Mouse (Mus musculus): ENCODE data around the gene Insl3. TPM values are rescaled to one million over a fixed set of nuclear protein-coding genes. Genes with fewer than 3 reads are reported as not detected.
A peak's percentile ranks its signal among the peaks of the same experiment; 100 is the strongest.

The Insl3 gene
- polyA plus RNA-seq, 1 experiment from 2014 or later = not detected

DNA sequence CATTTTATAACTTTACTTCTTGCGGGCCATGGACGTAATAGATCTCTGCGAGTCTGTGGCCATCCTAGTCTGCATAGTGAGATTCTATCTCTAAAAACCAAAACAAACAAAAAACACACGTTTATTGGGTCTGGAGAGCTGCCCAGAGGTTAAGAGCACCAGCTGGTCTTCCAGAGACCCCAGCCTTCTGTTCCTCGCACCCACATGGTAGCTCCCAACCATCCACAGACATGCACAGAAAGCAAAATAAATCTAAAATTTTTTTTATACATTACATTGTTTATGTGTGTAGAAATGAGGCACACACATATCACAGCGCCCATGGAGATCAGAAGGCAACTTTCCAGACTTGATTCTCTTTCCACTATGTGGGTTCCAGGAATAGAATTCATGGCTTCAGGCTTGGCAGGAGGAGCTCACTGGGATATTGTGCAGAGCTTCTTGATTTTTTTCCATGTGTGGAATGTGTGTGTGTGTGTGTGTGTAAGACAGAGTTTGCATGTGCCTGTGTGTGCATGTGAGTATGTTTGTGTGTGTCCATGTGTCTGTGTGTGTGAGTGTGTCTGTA, 16.8 kb upstream of the Insl3 start:
- no peak overlapping the region; the same call in 1 of the 2 replicates for H3K4me3 ChIP-seq (ENCODE audit: low read depth, low read length)
- H3K9me3 ChIP-seq (replicated peaks; ENCODE audit: control insufficient read depth, low read length) = no peaks in the 10 kb centered on the region
- 63% methylated on average over 6 of the region's 6 CpGs for WGBS
- DNase-seq (ENCODE audit: low spot score) (no peak), ATAC-seq (replicated peaks; ENCODE audit: insufficient number of reproducible peaks, low FRiP score, low TSS enrichment, low read depth) (no peak)
- H3K27ac ChIP-seq (replicated peaks; ENCODE audit: low read depth, low read length) = no peak overlapping the region
- H3K4me1 ChIP-seq (ENCODE audit: control insufficient read depth, insufficient read depth, low read length) = 0 out of 2 replicates have a peak, but pooled peaks cover 3% of the 10 kb centered on the region
- peaks cover 26% of the 10 kb centered on the region for H3K27me3 ChIP-seq (ENCODE audit: control insufficient read depth, insufficient read depth, low read length)
- no peaks in the 10 kb centered on the region for H3K36me3 ChIP-seq (replicated peaks; ENCODE audit: control insufficient read depth, insufficient read depth, low read depth, low read length)
- H3K9ac ChIP-seq (replicated peaks; ENCODE audit: low read length) = no peak overlapping the region
- H3K4me2 ChIP-seq (ENCODE audit: low read depth, low read length) = no peak overlapping the region; the same call in 1 of the 2 replicates

DNA sequence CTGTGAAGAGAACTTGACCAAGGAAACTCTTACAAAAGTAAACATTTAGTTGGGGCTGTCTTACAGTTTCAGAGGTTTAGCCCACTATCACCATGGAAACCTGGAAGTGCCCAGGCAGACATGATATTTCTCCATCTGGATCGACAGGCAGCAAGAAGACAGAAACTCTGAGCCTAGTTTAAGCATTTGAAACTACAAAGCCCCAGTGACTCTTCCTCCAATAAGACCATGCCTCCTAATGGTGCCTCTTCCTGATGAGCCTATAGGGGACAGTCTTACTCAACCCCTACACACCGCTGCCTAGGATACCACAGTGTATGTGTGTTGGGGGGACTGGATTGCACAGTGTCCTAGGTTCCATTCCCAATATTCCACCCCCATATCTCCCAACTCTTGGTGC, 14.9 kb upstream of the Insl3 start:
- 82% methylated on average over 2 of the region's 2 CpGs for WGBS
- Histone ChIP-seq H3K4me1 (ENCODE audit: control insufficient read depth, insufficient read depth, low read length) (0 out of 2 replicates have a peak, but pooled peaks cover 3% of the 10 kb centered on the region), H3K27me3 (ENCODE audit: control insufficient read depth, insufficient read depth, low read length) (peaks cover 36% of the 10 kb centered on the region), H3K9ac (replicated peaks; ENCODE audit: low read length) (no peak overlapping the region), H3K9me3 (replicated peaks; ENCODE audit: control insufficient read depth, low read length) (no peaks in the 10 kb centered on the region), H3K4me3 (ENCODE audit: low read depth, low read length) (no peak overlapping the region), H3K36me3 (replicated peaks; ENCODE audit: control insufficient read depth, insufficient read depth, low read depth, low read length) (no peaks in the 10 kb centered on the region), H3K27ac (replicated peaks; ENCODE audit: low read depth, low read length) (no peak overlapping the region), H3K4me2 (ENCODE audit: low read depth, low read length) (no peak overlapping the region)
- no peak for DNase-seq (ENCODE audit: low spot score)
- no peak for ATAC-seq (replicated peaks; ENCODE audit: insufficient number of reproducible peaks, low FRiP score, low TSS enrichment, low read depth)

DNA sequence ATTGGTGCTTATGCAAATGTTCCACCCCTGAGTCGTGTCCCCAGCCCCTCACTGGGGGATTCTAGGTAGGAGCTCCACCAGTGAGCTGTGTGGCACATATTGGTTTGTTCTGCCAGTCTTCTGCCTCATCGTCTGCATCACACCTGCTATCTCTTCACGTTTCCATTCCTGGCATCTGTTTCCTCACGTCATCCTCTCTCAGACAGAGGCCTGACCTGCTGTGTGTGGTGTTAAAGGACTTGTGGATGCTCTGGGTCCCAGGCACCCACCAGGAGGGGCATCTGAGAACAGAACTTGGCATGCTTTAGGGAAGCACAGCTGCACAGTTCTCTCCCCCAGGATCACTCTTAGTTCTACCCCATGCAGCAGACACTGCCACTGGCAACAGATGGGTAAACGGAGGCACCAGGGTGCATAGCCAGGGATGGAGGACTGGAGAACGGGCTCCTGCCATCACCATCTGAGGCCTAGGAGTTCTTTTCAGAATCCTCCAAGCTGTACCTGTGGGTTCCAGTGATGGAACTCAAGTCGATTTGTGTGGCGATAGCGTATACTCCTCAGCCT, 13.5 kb upstream of the Insl3 start:
- ATAC-seq (replicated peaks; ENCODE audit: insufficient number of reproducible peaks, low FRiP score, low TSS enrichment, low read depth) (no peak), DNase-seq (ENCODE audit: low spot score) (no peak)
- H3K27ac ChIP-seq (replicated peaks; ENCODE audit: low read depth, low read length) = no peak overlapping the region
- H3K9me3 ChIP-seq (replicated peaks; ENCODE audit: control insufficient read depth, low read length) = no peaks in the 10 kb centered on the region
- H3K4me2 ChIP-seq (ENCODE audit: low read depth, low read length) = no peak overlapping the region; the same call in 1 of the 2 replicates
- no peak overlapping the region for H3K4me3 ChIP-seq (ENCODE audit: low read depth, low read length)
- H3K9ac ChIP-seq (replicated peaks; ENCODE audit: low read length) = no peak overlapping the region; the same call in 1 of the 2 replicates
- WGBS = 27% methylated on average over 9 of the region's 9 CpGs
- no peaks in the 10 kb centered on the region for H3K36me3 ChIP-seq (replicated peaks; ENCODE audit: control insufficient read depth, insufficient read depth, low read depth, low read length)
- H3K4me1 ChIP-seq (ENCODE audit: control insufficient read depth, insufficient read depth, low read length) = peaks cover 5% of the 10 kb centered on the region
- peaks cover 43% of the 10 kb centered on the region for H3K27me3 ChIP-seq (ENCODE audit: control insufficient read depth, insufficient read depth, low read length)

DNA sequence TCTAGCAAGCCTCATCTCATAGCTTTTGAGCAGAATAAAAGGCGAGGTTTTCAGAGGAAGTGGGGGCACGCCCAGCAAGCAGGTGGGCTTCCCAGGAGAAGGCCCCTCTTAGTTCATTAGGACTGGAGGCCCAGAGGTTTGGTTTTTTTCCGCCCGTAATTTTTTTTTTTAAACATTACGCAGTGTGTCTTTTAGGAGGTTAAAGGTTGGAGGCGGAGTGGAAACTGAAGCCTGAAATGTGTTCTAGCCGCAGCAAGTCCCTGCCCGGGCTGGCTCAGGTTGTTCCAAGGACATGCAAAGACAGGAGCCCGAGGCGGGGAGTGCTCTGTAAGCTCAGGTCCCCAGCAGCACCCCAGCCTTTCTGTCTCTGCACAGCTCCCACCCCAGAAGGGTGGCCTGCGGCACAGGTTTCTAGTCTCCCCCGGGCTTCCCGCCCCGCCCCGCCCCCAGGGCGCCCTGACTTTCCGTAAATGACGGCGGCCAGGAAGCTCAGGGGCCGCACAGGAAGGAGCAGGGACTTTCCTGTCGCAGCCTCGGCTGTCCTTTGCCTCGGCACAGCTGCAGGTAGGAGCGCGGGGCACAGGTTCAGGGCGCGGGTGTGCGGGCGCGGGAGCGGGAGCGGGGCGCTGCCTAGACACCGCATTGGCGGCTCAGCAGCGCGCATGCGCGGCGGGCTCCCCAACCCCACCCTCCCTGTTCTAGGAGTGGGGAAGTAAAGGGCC, 12.8 kb upstream of the Insl3 start, which contains the start of gene Jak3:
TSS of gene Jak3 (plus strand) at position 277 of the 722 bp plus-strand sequence.
- 2% methylated on average over 39 of the region's 40 CpGs for WGBS
- peak within 1 kb of the TSS; percentile 87 for H3K4me2 ChIP-seq (ENCODE audit: low read depth, low read length)
- H3K4me3 ChIP-seq (ENCODE audit: low read depth, low read length) = peak within 1 kb of the TSS; percentile 57
- no peaks in the 10 kb centered on the region for H3K36me3 ChIP-seq (replicated peaks; ENCODE audit: control insufficient read depth, insufficient read depth, low read depth, low read length)
- H3K9me3 ChIP-seq (replicated peaks; ENCODE audit: control insufficient read depth, low read length) = no peaks in the 10 kb centered on the region
- H3K4me1 ChIP-seq (ENCODE audit: control insufficient read depth, insufficient read depth, low read length) = peaks cover 5% of the 10 kb centered on the region
- H3K9ac ChIP-seq (replicated peaks; ENCODE audit: low read length) = peak within 1 kb of the TSS; percentile 61
- H3K27ac ChIP-seq (replicated peaks; ENCODE audit: low read depth, low read length) = no peak within 1 kb of the TSS
- no peak for ATAC-seq (replicated peaks; ENCODE audit: insufficient number of reproducible peaks, low FRiP score, low TSS enrichment, low read depth)
- peak; percentile 62 for DNase-seq (ENCODE audit: low spot score)
- H3K27me3 ChIP-seq (ENCODE audit: control insufficient read depth, insufficient read depth, low read length) = peaks cover 45% of the 10 kb centered on the region

DNA sequence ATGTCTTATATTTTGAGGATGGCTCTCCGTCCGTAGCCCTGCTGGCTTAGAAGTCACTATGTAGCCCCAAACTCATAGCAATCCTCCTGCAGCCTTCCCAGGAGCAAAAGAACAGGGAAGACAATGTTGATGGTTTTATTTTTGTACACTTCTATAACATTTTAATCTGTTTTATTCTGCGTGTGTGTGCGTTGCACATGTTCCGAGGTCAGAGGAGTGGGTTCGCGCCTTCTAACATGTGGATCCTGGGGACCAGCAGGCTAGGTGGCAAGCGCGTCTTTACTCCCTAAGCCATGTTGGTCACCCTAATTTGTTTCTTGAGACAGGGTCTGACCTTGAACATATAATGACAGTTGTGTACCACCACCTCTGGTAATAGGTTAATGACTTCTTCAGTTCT, 12.2 kb upstream of the Insl3 start:
- H3K9me3 ChIP-seq (replicated peaks; ENCODE audit: control insufficient read depth, low read length) = no peaks in the 10 kb centered on the region
- peak overlapping the region; percentile 61 for H3K9ac ChIP-seq (replicated peaks; ENCODE audit: low read length)
- DNase-seq (ENCODE audit: low spot score) (no peak), ATAC-seq (replicated peaks; ENCODE audit: insufficient number of reproducible peaks, low FRiP score, low TSS enrichment, low read depth) (no peak)
- H3K4me1 ChIP-seq (ENCODE audit: control insufficient read depth, insufficient read depth, low read length) = peaks cover 3% of the 10 kb centered on the region
- H3K27me3 ChIP-seq (ENCODE audit: control insufficient read depth, insufficient read depth, low read length) = peaks cover 48% of the 10 kb centered on the region
- H3K36me3 ChIP-seq (replicated peaks; ENCODE audit: control insufficient read depth, insufficient read depth, low read depth, low read length) = no peaks in the 10 kb centered on the region
- peak overlapping the region; percentile 87; the same call in 1 of the 2 replicates for H3K4me2 ChIP-seq (ENCODE audit: low read depth, low read length)
- H3K27ac ChIP-seq (replicated peaks; ENCODE audit: low read depth, low read length) = no peak overlapping the region
- peak overlapping the region; percentile 57 for H3K4me3 ChIP-seq (ENCODE audit: low read depth, low read length)
- 54% methylated on average over 9 of the region's 9 CpGs for WGBS

DNA sequence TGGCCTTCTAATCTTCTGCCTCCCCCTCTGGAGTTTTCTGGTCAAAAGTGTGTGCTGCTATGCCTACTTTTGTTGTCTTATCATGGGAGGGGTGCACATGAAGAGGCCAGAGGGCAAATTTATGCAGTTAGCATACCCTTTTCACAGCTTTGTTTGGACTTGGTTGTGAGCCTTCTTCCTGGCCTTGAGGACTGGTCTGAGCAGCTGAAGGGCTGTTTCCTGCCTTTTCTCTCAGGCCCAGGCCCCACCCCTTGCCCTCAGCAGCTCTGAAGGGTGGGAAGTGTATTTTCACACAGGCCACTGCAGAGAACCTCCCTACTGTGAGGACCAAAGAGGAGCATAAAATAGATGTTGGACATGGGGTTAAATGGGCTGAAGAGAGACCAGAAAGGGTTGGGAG, 11.5 kb upstream of the Insl3 start:
- Histone ChIP-seq H3K4me1 (ENCODE audit: control insufficient read depth, insufficient read depth, low read length) (peaks cover 3% of the 10 kb centered on the region), H3K36me3 (replicated peaks; ENCODE audit: control insufficient read depth, insufficient read depth, low read depth, low read length) (no peaks in the 10 kb centered on the region), H3K27me3 (ENCODE audit: control insufficient read depth, insufficient read depth, low read length) (peaks cover 56% of the 10 kb centered on the region), H3K9ac (replicated peaks; ENCODE audit: low read length) (no peak overlapping the region), H3K9me3 (replicated peaks; ENCODE audit: control insufficient read depth, low read length) (no peaks in the 10 kb centered on the region), H3K4me2 (ENCODE audit: low read depth, low read length) (no peak overlapping the region), H3K27ac (replicated peaks; ENCODE audit: low read depth, low read length) (no peak overlapping the region), H3K4me3 (ENCODE audit: low read depth, low read length) (no peak overlapping the region)
- no peak for ATAC-seq (replicated peaks; ENCODE audit: insufficient number of reproducible peaks, low FRiP score, low TSS enrichment, low read depth)
- DNase-seq (ENCODE audit: low spot score) = no peak

DNA sequence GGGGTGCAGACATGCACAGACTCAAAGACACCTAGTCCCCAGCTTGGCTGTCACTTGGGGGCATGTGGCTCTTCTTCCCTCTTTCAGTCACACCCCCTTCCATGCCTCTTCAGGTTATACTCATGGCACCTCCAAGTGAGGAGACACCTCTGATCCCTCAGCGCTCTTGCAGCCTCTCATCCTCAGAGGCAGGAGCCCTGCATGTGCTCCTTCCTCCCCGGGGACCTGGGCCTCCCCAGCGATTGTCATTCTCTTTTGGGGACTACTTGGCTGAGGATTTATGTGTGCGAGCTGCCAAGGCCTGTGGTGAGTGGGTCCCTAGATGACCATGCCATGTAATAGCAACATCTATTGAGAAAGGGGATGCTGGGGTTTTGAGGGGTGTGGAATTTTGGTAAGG, 10.8 kb upstream of the Insl3 start:
- no peak overlapping the region for H3K9ac ChIP-seq (replicated peaks; ENCODE audit: low read length)
- H3K4me1 ChIP-seq (ENCODE audit: control insufficient read depth, insufficient read depth, low read length) = peaks cover 3% of the 10 kb centered on the region
- DNase-seq (ENCODE audit: low spot score) = no peak
- H3K4me2 ChIP-seq (ENCODE audit: low read depth, low read length) = no peak overlapping the region
- WGBS = 46% methylated on average over 4 of the region's 4 CpGs
- H3K27ac ChIP-seq (replicated peaks; ENCODE audit: low read depth, low read length) = no peak overlapping the region
- H3K9me3 ChIP-seq (replicated peaks; ENCODE audit: control insufficient read depth, low read length) = no peaks in the 10 kb centered on the region
- H3K27me3 ChIP-seq (ENCODE audit: control insufficient read depth, insufficient read depth, low read length) = peaks cover 62% of the 10 kb centered on the region
- H3K4me3 ChIP-seq (ENCODE audit: low read depth, low read length) = no peak overlapping the region
- no peaks in the 10 kb centered on the region for H3K36me3 ChIP-seq (replicated peaks; ENCODE audit: control insufficient read depth, insufficient read depth, low read depth, low read length)
- ATAC-seq (replicated peaks; ENCODE audit: insufficient number of reproducible peaks, low FRiP score, low TSS enrichment, low read depth) = no peak

DNA sequence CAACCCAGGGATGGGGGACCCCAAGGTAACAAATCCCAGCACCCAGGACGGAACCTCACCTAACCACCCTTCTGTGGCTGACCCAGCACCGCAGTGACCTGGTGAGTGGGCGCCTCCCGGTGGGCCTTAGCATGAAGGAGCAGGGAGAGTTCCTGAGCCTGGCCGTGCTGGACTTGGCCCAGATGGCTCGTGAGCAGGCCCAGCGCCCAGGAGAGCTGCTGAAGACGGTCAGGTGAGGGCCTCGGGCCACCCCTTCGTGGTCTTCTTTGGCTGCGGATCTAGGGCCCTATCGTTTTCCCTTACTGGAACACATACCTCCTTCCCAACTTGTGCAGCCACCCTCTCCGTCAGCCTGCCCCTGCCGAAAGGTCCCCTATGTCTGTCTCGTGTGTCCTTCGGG, 9.9 kb upstream of the Insl3 start:
- Histone ChIP-seq H3K27ac (replicated peaks; ENCODE audit: low read depth, low read length) (no peak overlapping the region), H3K9ac (replicated peaks; ENCODE audit: low read length) (no peak overlapping the region), H3K4me3 (ENCODE audit: low read depth, low read length) (no peak overlapping the region), H3K27me3 (ENCODE audit: control insufficient read depth, insufficient read depth, low read length) (peaks cover 71% of the 10 kb centered on the region), H3K36me3 (replicated peaks; ENCODE audit: control insufficient read depth, insufficient read depth, low read depth, low read length) (no peaks in the 10 kb centered on the region), H3K4me2 (ENCODE audit: low read depth, low read length) (peak overlapping the region; percentile 40), H3K4me1 (ENCODE audit: control insufficient read depth, insufficient read depth, low read length) (peaks cover 3% of the 10 kb centered on the region), H3K9me3 (replicated peaks; ENCODE audit: control insufficient read depth, low read length) (no peaks in the 10 kb centered on the region)
- no peak for DNase-seq (ENCODE audit: low spot score)
- no peak for ATAC-seq (replicated peaks; ENCODE audit: insufficient number of reproducible peaks, low FRiP score, low TSS enrichment, low read depth)
- WGBS = 12% methylated on average over 16 of the region's 16 CpGs
